Mouse (Mus musculus) macrophage (primary cell): ENCODE data around the gene Rpl10a. TPM values are rescaled to one million over a fixed set of nuclear protein-coding genes. Genes with fewer than 3 reads are reported as not detected.

Source experiments
- H3K27ac ChIP-seq: fragments of 350-480 bp; formaldehyde crosslinking; 2 replicates; pipeline ENCODE4 v1.9.0; 2021
- H3K36me3 ChIP-seq: fragments of 350-480 bp; formaldehyde crosslinking; 2 replicates; pipeline ENCODE4 v1.9.0; 2021; ENCODE audit errors: inconsistent target
- H3K4me3 ChIP-seq: fragments of 350-480 bp; formaldehyde crosslinking; 2 replicates; pipeline ENCODE4 v1.9.0; 2021; ENCODE audit errors: inconsistent target
- H3K79me2 ChIP-seq: fragments of 350-480 bp; formaldehyde crosslinking; 2 replicates; pipeline ENCODE4 v1.9.0; 2021; ENCODE audit errors: inconsistent target
- WGBS: methylation state at CpG from one replicate; pipeline ENCODE4 v1.1.7; 2026; ENCODE audit warnings: inconsistent platforms; ENCODE audit not compliant: missing documents; 5-methylcytosine and 5-hydroxymethylcytosine counted together
- polyA plus RNA-seq: library from polyadenylated mRNA; stranded (reverse); fragments of 250-400 nt; gene quantifications from 3 replicates; pipeline ENCODE4 v1.2.4, GENCODE M21; 2018; ENCODE audit warnings: inconsistent platforms

The Rpl10a gene
- polyA plus RNA-seq, 1 experiment from 2014 or later = 257 TPM

DNA sequence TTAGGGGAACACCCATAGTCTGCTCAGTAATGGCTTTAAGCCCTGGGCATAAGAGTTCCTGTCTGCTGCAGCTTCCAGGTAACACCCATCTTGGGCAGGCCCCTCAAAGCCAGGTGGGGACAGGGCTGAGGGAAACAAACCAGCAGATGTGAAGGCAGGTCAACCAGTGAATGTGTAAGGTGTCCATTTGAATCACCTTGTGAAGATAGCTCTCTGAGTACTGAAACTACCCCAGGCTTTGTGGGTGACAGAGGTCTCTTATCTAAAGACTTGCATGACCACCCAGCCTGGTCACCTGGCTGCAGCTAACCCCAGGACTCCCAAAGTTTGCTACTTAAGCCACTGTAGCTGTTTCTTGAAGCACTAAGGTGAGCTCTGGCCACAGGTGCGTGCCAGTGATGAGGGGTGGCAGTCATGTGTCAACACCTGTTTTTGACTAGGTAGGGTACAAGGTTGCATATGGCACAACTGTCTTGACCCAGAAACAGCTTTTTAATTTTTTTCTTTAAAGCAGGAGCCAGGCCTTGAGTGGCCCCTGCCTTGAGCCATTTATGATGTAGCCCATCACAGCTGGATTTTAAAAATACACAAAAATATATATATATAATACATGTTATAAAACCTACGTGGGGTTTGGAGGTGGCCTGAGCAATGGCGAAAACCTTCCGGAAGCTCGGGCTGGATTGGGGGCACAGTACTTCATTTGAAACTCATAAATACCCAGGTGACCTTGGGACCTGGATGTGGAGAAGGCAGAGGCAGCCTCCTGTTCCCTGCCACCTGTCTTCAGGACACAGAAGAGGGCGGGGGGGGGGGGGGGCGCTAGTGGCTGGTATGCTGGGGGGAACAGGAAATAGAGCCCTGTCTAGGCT lies 3.2 kb downstream of the Rpl10a start:
- WGBS = 74% methylated on average over 6 of the region's 7 CpGs
- peaks cover 17% of the 10 kb centered on the region for H3K36me3 ChIP-seq
- H3K4me3 ChIP-seq = no peak overlapping the region
- H3K27ac ChIP-seq = no peak overlapping the region
- peaks cover 9% of the 10 kb centered on the region; the same call in 1 of the 2 replicates for H3K79me2 ChIP-seq

DNA sequence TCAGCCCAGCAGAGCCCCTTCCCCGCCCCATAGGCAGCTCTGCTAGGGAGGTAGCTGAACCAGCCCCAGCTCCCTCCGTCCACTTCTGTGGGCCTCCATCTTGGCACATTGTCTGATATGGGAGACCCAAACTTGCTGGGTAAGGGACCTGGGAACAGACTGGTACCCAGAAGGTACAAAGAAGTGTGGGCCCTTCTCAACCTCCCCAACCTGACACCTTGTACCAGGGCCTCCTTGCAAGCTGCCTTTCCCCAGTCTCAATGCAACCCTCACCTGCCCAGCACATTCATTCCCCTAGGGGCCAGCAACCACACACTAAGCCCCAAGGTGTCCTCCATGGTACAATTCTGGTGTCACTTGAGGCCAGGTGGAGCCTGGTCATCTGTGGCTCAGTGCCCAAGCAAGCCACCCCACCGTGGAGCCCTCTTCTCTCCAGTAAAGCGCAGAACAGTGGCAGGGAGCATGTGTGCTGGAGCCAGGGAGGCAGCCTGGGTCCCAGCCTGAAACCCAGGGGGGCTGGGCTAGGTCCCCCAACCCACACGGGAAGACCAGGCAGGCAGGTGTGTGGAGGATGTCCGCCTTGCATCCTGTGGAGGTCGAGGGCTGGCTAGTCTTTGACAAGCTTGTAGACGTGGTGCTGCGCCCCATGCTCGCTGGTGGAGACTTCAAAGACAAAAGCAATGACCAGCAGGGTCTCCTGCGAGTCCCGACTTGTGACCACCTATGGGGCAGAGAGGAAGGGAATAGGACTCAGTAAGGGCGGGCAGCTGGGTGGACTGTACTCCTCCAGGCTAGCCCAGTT lies 4.0 kb downstream of the Rpl10a start:
- peaks cover 9% of the 10 kb centered on the region; the same call in 1 of the 2 replicates for H3K79me2 ChIP-seq
- no peak overlapping the region for H3K4me3 ChIP-seq
- 50% methylated on average over 13 of the region's 13 CpGs for WGBS
- peaks cover 17% of the 10 kb centered on the region for H3K36me3 ChIP-seq
- no peak overlapping the region for H3K27ac ChIP-seq

DNA sequence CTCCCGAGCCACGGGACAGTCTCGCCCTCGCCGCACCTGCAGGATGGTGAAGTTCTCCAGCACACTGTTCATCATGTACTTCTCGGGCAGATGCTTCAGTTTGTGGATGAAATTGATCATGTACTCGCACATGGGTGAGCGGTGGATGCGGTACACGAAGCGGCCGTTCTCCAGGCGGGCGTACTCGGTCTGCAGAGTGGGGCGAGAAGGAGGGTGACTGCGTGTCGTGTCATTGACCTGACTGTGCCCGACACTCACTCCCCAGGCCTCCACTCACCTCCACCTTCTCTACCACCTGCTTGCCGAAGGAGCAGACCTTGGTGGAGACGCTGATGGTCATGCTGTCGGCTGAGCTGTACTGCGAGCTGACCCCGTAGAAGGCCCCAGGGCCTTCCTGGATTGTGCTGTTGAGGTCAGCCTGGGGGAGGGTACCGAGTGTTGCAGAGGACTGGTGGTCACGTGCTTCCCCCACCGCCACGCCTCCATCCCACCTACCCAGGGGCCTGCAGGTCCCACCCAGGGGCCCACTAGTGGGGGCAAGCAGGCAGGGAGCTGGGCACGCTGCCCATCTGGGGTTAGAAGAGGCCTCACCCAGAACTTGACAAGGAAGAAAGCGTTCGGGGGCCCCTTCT lies 4.8 kb downstream of the Rpl10a start:
- Histone ChIP-seq H3K36me3 (peaks cover 17% of the 10 kb centered on the region), H3K4me3 (no peak overlapping the region), H3K79me2 (peaks cover 9% of the 10 kb centered on the region; the same call in 1 of the 2 replicates), H3K27ac (no peak overlapping the region)
- 25% methylated on average over 31 of the region's 31 CpGs for WGBS

DNA sequence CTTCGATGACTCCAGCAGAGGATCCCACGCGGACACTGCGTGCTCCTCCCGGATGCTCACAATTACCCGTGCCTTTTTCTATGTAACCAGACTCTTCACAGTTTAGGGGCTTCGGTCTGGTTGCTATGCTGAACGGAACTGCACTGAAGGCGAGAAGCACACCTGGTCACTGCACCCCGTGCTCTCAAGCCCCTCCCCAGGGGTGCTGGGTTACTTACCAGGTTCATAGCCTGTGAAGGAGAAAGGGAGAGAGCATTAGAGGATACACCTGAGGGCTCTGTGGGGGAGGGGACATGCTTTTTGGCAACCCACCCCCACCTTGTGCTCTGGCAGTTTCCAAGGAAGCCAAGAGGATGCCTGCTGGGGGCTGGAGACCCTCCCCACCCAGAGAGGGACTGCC lies 7.0 kb downstream of the Rpl10a start:
- H3K27ac ChIP-seq = no peak overlapping the region
- 93% methylated on average over 10 of the region's 10 CpGs for WGBS
- no peak overlapping the region for H3K4me3 ChIP-seq
- peaks cover 9% of the 10 kb centered on the region for H3K36me3 ChIP-seq
- H3K79me2 ChIP-seq = no peaks in the 10 kb centered on the region

DNA sequence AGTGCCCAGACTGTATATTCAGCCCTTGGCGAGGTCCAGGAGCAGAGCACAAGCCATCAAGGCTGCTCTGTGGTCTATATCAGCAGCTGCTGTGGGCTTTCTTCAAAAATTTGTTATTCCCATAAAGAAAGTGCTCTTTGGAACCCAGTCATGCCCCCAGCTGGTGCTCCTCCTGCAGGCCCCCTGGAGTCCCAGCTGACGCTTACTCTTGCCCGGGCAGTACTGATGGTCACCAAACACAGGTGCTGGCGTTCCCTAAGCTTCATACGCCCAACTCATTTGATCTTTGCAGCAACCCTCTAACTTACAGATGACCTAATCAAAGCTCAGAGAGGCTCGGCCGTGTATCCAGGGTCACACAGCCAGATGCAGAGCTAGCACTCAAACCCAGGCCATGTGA lies 9.3 kb downstream of the Rpl10a start:
- 92% methylated on average over 7 of the region's 7 CpGs for WGBS
- no peaks in the 10 kb centered on the region for H3K36me3 ChIP-seq
- H3K79me2 ChIP-seq = no peaks in the 10 kb centered on the region
- H3K4me3 ChIP-seq = no peak overlapping the region
- H3K27ac ChIP-seq = no peak overlapping the region

DNA sequence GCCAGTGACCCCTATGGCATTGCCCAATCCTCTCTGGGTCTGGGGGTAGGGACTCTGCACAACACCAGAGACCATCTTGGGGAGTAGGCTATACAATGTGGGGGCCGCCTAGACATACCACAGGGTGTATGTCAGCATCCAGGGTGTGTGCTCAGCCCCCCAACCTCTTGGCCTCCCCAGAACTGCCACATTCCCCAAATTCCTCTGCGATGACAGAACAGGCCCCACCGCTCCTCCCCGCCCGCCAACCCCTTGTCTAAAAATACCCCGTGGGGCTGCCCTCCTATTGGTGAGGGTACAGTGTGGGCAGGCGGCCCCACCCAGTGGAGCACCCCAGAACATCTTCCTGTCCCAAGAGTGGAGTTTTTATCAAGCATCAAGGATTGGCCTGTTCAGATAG lies 12.3 kb downstream of the Rpl10a start:
- Histone ChIP-seq H3K36me3 (no peaks in the 10 kb centered on the region), H3K4me3 (no peak overlapping the region), H3K27ac (no peak overlapping the region), H3K79me2 (no peaks in the 10 kb centered on the region)
- 64% methylated on average over 7 of the region's 7 CpGs for WGBS

DNA sequence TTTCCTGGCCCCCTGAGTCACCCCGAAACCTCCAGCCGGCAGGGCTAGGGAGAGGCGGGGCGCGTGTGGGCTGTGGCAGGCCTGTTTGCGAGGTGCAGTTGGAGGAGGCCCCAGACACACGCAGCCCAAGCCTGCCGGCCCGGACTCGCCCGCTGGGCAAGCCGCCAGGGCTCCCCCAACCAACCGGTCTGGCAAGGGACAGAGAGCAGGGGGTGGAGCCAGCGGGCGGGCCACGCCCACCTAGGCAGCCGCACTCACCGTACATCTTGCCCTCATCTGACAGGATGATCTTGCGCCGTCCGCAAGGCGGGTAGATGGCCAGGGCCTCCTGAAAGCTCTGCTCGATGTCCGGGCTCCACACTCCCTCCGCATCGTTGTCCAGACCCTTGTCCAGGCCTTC lies 12.8 kb downstream of the Rpl10a start:
- WGBS = 42% methylated on average over 26 of the region's 26 CpGs
- no peak overlapping the region for H3K27ac ChIP-seq
- no peak overlapping the region for H3K4me3 ChIP-seq
- H3K79me2 ChIP-seq = no peaks in the 10 kb centered on the region
- H3K36me3 ChIP-seq = no peaks in the 10 kb centered on the region

DNA sequence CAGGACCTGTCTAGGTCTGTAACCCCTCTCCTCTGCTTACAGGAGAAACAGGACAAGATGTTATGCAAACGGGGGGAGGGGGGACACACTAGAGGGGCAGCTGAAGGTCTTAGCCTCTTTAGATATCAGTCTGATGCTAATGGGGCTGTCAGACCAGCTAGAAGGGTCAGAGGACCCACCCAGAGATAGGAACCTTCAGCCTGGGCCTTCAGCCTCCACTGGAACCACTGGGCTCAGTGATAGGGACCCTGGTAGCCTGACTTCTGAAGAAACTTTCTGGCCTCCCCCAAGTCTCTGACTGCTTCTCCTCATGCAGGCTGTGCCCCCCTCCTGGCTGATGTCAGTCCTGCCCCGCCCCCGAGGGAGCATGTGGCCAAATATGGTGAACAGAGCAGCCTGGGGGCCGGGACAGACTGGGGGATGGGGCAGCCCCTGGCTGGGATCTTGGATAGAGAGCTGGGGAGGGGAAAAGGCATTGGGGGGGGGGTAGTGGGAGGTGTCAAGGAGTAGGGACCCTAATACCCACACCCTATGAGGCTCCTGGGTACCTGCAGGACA lies 15.9 kb downstream of the Rpl10a start:
- Histone ChIP-seq H3K36me3 (no peaks in the 10 kb centered on the region), H3K27ac (no peak overlapping the region), H3K79me2 (no peaks in the 10 kb centered on the region), H3K4me3 (no peak overlapping the region)
- WGBS = 75% methylated on average over 1 of the region's 4 CpGs

DNA sequence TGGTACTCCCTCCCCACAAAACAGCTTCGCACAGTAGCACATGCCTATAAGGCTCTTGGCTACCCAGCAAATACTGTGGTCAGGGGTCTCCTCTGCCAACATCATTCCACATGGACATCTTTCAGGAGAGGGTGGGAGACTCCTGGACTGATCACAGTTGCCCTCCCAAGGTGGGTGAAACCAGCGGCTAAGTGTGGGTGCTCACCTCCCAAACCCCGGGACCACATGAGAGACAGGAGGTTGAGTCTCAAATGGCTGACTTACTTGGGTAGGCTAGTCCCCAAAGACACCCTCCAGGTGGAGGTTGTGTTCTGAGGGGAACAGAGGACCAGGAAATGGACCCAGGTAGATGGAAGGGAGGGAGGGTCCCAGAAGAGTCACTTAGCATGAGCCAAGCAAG lies 16.4 kb downstream of the Rpl10a start:
- no peak overlapping the region for H3K4me3 ChIP-seq
- WGBS = 95% methylated on average over 3 of the region's 3 CpGs

DNA sequence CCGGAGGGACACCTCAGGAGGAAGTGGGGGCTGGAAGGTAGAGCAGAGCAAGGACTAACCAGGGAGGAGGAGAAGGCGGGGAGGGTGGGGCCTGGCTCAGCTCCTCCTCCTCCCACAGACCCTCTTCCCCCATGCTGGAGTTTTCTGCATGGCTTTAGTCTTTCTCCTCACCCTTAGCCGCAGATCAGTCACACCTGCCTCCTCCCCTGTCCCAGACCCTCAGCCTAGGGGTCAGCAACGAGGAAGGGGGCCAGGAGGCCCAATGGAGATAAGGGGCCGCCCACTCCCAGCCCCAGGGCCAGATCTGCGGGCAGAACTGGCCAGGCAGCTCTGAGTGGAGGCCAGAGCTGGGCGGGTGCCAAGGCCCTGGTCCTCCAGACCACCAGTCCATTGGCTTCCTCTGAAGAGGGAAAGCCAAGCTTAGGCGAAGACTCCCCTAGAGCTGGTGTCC lies 17.0 kb downstream of the Rpl10a start:
- Histone ChIP-seq H3K27ac (no peak overlapping the region), H3K4me3 (no peak overlapping the region), H3K79me2 (no peaks in the 10 kb centered on the region), H3K36me3 (no peaks in the 10 kb centered on the region)
- 78% methylated on average over 7 of the region's 8 CpGs for WGBS

More for the DNA sequence above, 16.4 kb downstream of the Rpl10a start:
- Histone ChIP-seq H3K79me2 (no peaks in the 10 kb centered on the region), H3K36me3 (no peaks in the 10 kb centered on the region), H3K27ac (no peak overlapping the region)

DNA sequence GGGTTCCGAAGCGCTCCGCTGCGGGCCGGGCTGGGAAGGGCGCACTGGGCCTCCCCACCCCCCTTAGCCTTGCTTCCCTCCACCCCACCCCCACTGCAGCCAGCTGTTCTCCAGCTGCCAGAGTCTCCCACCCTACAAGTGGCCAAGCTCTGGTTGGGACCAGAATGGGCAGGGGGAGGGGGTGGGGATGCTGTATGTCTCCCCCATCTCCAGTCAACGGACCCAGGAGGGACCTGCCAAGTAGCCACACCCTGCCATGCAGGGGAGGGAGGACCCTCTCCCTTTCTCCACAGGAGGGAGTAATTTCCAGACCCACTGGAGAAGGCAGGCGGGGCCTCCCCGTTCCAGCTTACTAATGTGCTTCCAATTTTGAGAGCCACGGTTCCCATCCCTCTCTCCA lies 17.6 kb downstream of the Rpl10a start:
- Histone ChIP-seq H3K36me3 (no peaks in the 10 kb centered on the region), H3K4me3 (no peak overlapping the region), H3K27ac (no peak overlapping the region), H3K79me2 (no peaks in the 10 kb centered on the region)
- 92% methylated on average over 10 of the region's 10 CpGs for WGBS

DNA sequence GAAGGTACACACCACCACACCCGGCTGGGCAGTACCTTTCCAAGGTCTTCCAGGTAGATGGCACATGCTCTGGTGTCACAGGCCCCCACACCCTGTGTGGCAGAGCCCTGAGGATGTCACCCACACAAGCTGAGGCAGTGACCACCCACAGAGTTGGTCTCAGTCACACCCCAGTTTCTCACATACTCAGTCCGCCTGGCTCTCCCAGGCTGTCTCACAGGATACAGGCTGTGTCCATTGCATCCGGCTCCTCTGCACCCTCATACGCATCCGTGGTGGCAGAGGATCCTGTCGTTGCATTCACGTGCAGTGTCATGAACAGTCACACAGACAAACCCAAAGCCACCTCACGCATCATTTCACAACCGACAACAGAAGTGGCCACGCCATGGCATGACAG lies 19.1 kb downstream of the Rpl10a start:
- H3K36me3 ChIP-seq = no peaks in the 10 kb centered on the region
- 90% methylated on average over 10 of the region's 10 CpGs for WGBS
- H3K4me3 ChIP-seq = no peak overlapping the region
- no peaks in the 10 kb centered on the region for H3K79me2 ChIP-seq
- H3K27ac ChIP-seq = no peak overlapping the region

DNA sequence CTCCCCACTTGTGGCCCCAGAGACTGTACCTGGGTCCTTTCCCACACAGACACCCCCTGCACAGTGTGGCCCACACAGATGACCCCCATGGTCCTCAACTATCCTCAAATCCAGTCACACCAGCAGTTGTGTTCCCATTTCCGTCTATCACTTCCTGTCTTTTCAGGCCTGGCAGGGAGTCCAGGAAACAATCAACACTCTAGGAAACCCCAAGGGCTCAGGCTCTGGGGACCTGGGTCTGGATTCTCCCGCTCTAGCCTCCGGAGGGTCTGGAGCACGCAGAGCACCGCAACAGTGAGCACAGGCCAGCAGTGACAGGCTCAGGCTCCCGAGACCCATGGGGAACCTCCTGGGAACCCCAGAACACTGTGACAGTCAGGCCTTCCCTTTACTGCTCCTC lies 19.9 kb downstream of the Rpl10a start:
- WGBS = 82% methylated on average over 6 of the region's 6 CpGs
- Histone ChIP-seq H3K27ac (no peak overlapping the region), H3K4me3 (no peak overlapping the region), H3K36me3 (no peaks in the 10 kb centered on the region), H3K79me2 (no peaks in the 10 kb centered on the region)

DNA sequence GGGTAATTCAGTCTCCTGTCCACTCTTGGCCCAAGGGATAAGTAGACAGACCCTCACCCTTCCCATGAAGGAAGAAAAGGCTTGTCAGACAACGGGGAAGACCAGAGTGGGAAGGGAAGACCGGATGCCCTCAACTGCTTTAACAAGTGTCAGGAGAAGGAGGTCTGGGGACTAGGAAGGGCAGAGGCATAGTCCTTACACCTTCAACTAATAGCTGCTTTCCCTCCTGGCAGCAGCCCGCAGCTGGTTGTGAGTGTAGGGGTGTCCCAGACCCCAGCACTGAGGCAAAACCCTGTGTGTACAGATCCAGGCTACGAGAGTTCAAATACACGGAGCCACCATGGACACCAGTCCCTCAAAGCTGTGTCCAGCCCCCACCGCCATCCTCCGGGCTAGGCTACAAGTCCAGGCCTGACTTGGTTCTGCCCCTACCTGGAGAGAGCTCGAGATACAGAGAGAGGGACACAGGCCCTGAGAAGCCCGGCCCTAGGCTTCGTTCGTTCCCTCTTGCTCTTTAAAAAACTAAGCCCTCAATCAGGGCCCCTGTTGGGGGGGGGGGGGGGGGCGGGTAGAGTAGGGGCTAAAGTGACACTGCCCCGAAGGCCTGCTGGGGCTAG lies 21.1 kb downstream of the Rpl10a start:
- no peaks in the 10 kb centered on the region for H3K36me3 ChIP-seq
- no peaks in the 10 kb centered on the region for H3K79me2 ChIP-seq
- 59% methylated on average over 13 of the region's 13 CpGs for WGBS
- no peak overlapping the region for H3K4me3 ChIP-seq
- no peak overlapping the region for H3K27ac ChIP-seq
